Comparison of ENCODE assay signal across 9 mouse cellular contexts in genomic region chr7:17066412-17066811, GRCm38 (mm10). TPM values are rescaled to one million over a fixed set of nuclear protein-coding genes. Genes with fewer than 3 reads are reported as not detected.
DNase-seq lines count a peak whose midpoint lies in the region; ATAC-seq and TF ChIP-seq lines count a peak whose summit lies in the region.
"Had no signal": no experiment of that assay in that cellular context is flagged by ENCODE, and none has a peak within 500 bp of the region (broad histone marks: within the 10 kb centered on the region; RNA-seq: fewer than 3 reads in every experiment).

No protein-coding gene starts in this region.

- 20% methylated on average over 2 of the region's 2 CpGs for WGBS in forebrain, embryonic 10.5 days
- WGBS in forebrain, embryonic 12.5 days, result 15% methylated on average over 2 of the region's 2 CpGs

- H3K27ac ChIP-seq in forebrain, embryonic 10.5 days, result no peak overlapping the region
- H3K27ac ChIP-seq in forebrain, embryonic 12.5 days, result no peak overlapping the region
- H3K27ac ChIP-seq: macrophage had no signal

- H3K9me3 ChIP-seq in forebrain, embryonic 10.5 days, result no peaks in the 10 kb centered on the region
- no peaks in the 10 kb centered on the region for H3K9me3 ChIP-seq in forebrain, embryonic 12.5 days

- POLR2A ChIA-PET in Patski (lab: Charles Lee), result no interaction called here

- no peaks in the 10 kb centered on the region for H3K36me3 ChIP-seq in forebrain, embryonic 10.5 days (replicated peaks)
- H3K36me3 ChIP-seq in forebrain, embryonic 12.5 days (replicated peaks), result no peaks in the 10 kb centered on the region

- peak; percentile 91 for TF ChIP-seq CTCF in Patski (IDR thresholded peaks at IDR 0.05)

- no peak overlapping the region for H3K4me3 ChIP-seq in forebrain, embryonic 10.5 days
- H3K4me3 ChIP-seq in forebrain, embryonic 12.5 days (replicated peaks), result no peak overlapping the region

- CTCF ChIA-PET in Patski (lab: Charles Lee), result interaction anchor here (1.1 to 6.1 kb wide), 6 partner anchors 10 to 134 kb away, joined by 3 to 29 read pairs (median 6); no protein-coding TSS in a partner anchor

- DNase-seq in forebrain, embryonic 10.5 days (ENCODE audit: extremely low spot score, low spot score), result peak; percentile 75
- no peak for DNase-seq in Patski (ENCODE audit: low read depth, low spot score)
- peak; percentile 52 to 86 for DNase-seq in cerebellum, postnatal 4 days (ENCODE audit: low spot score in 2 of 2)
- peak; percentile 70 for DNase-seq in layer of hippocampus, adult 9-11 months
- peak; percentile 81 for DNase-seq in lung, postnatal 25 days (ENCODE audit: low spot score)
- DNase-seq in spleen, postnatal 36 days (ENCODE audit: low spot score in 2 of 2), result peak; percentile 55 to 58

- H3K4me2 ChIP-seq in forebrain, embryonic 12.5 days, result no peak overlapping the region

- ATAC-seq in forebrain, embryonic 12.5 days (ENCODE audit: low FRiP score), result no peak
- ATAC-seq in Patski, result no peak
- peak; percentile 86 for ATAC-seq in granulocyte monocyte progenitor cell, adult 5-6 weeks (replicated peaks; ENCODE audit: poor library complexity, severe bottlenecking)

- in situ Hi-C loops in Patski (cut with MboI; ENCODE audit: low pct_unique_long_range_greater_than_20kb), result loop anchor here (5.0 kb wide), 2 partner anchors 64 to 114 kb away; no protein-coding TSS in a partner anchor

- H3K27me3 ChIP-seq in forebrain, embryonic 10.5 days (ENCODE audit: poor library complexity, severe bottlenecking), result peaks cover 20% of the 10 kb centered on the region
- peaks cover 12% of the 10 kb centered on the region for H3K27me3 ChIP-seq in forebrain, embryonic 12.5 days
- peaks cover 6% of the 10 kb centered on the region for H3K27me3 ChIP-seq in Patski

- H3K9ac ChIP-seq in forebrain, embryonic 12.5 days, result no peak overlapping the region

- peaks cover 18% of the 10 kb centered on the region for H3K4me1 ChIP-seq in forebrain, embryonic 10.5 days
- H3K4me1 ChIP-seq in forebrain, embryonic 12.5 days, result peaks cover 17% of the 10 kb centered on the region

RNA-seq across cellular contexts. Expression of gene Hif3a, which starts 4.2 kb away (rescaled TPM):
- 4.3 and 5.3 TPM in 2 replicates for polyA plus RNA-seq in forebrain, embryonic 10.5 days (2016; fragmentation: Nextera tagmentation; extraction: Ambion mirVana)
- polyA plus RNA-seq in forebrain, embryonic 12.5 days (2016; fragmentation: Nextera tagmentation; extraction: Ambion mirVana), result 8.7 and 9.9 TPM in 2 replicates
- polyA plus RNA-seq in Patski (2021), result 0.01 TPM
- 0.04 and 1.1 TPM in 2 replicates for total RNA-seq in granulocyte monocyte progenitor cell, adult 5-6 weeks (2014; fragmentation: Nextera tagmentation)
- total RNA-seq in granulocyte monocyte progenitor cell, adult 5-6 weeks (2017), result 0.05 and 0.47 TPM in 2 replicates
- polyA plus RNA-seq: macrophage had no signal

RNA-seq across cellular contexts. Expression of gene Psg16, which starts 7.4 kb away (rescaled TPM):
- 0.11 and 0.12 TPM in 2 replicates for polyA plus RNA-seq in forebrain, embryonic 10.5 days (2016; fragmentation: Nextera tagmentation; extraction: Ambion mirVana)
- polyA plus RNA-seq in forebrain, embryonic 12.5 days (2016; fragmentation: Nextera tagmentation; extraction: Ambion mirVana), result 0.26 and 0.27 TPM in 2 replicates
- polyA plus RNA-seq in Patski (2021), result 0.32 TPM
- total RNA-seq in granulocyte monocyte progenitor cell, adult 5-6 weeks (2014; fragmentation: Nextera tagmentation), result 0.15 and 0.49 TPM in 2 replicates
- total RNA-seq in granulocyte monocyte progenitor cell, adult 5-6 weeks (2017), result 0.22 and 0.41 TPM in 2 replicates
- polyA plus RNA-seq: macrophage had no signal

RNA-seq across cellular contexts. Expression of gene Ppp5c, which starts 38.7 kb away (rescaled TPM):
- 149 and 150 TPM in 2 replicates for polyA plus RNA-seq in forebrain, embryonic 10.5 days (2016; fragmentation: Nextera tagmentation; extraction: Ambion mirVana)
- polyA plus RNA-seq in forebrain, embryonic 12.5 days (2016; fragmentation: Nextera tagmentation; extraction: Ambion mirVana), result 107 and 112 TPM in 2 replicates
- polyA plus RNA-seq in Patski (2021), result 106 TPM
- 96.2 and 123 TPM in 2 replicates for total RNA-seq in granulocyte monocyte progenitor cell, adult 5-6 weeks (2014; fragmentation: Nextera tagmentation)
- total RNA-seq in granulocyte monocyte progenitor cell, adult 5-6 weeks (2017), result 81.0 and 89.8 TPM in 2 replicates
